Mouse (Mus musculus) myocyte (in vitro differentiated cells): ENCODE measurements at regions not wholly inside any gene's neighbourhood (a gene's known extent, or its start where the extent isn't known, plus 50 kb on each side); places are given as distances from the start of the nearest gene placed in this dataset.

ENCODE experiments used
- H3K27me3 ChIP-seq: one replicate; pipeline ENCODE4 v1.6.1; 2011; ENCODE audit not compliant: control insufficient read depth, insufficient read depth, insufficient read length
- H3K36me3 ChIP-seq: one replicate; pipeline ENCODE4 v1.6.1; 2011; ENCODE audit not compliant: control insufficient read depth, insufficient read depth
- H3K4me2 ChIP-seq: one replicate; pipeline ENCODE4 v1.6.1; 2011; ENCODE audit warnings: low read depth, control low read depth
- H3K4me3 ChIP-seq: one replicate; pipeline ENCODE4 v1.5.1; 2011; ENCODE audit warnings: mild to moderate bottlenecking, control low read depth, moderate library complexity
- H3K79me2 ChIP-seq: one replicate; pipeline ENCODE4 v1.6.1; 2011; ENCODE audit not compliant: control insufficient read depth, insufficient read depth
- H3ac ChIP-seq: one replicate; pipeline ENCODE4 v1.6.1; 2011; ENCODE audit not compliant: control insufficient read depth, insufficient read length
- CEBPB ChIP-seq: IDR thresholded peaks from 2 replicates; pipeline ENCODE4 v1.6.1; 2011; ENCODE audit warnings: mild to moderate bottlenecking, moderate library complexity; ENCODE audit not compliant: poor library complexity, insufficient read depth, severe bottlenecking
- E2F4 ChIP-seq: IDR thresholded peaks from one replicate; pipeline ENCODE4 v1.6.1; 2011; ENCODE audit warnings: mild to moderate bottlenecking, control low read depth, moderate library complexity; ENCODE audit not compliant: insufficient read depth
- MAX ChIP-seq: IDR thresholded peaks from one replicate; pipeline ENCODE4 v1.6.1; 2011; ENCODE audit warnings: low read depth, mild to moderate bottlenecking, control low read depth
- MYOD1 ChIP-seq, 3 experiments: IDR thresholded peaks; one replicate each; pipeline ENCODE4 v1.6.1; 2011; ENCODE audit warnings: control low read depth in 2 of 3, low read depth in 2 of 3, mild to moderate bottlenecking in 2 of 3, moderate library complexity in 1 of 3; ENCODE audit not compliant: insufficient read length in 2 of 3, control insufficient read depth in 1 of 3
- MYOG ChIP-seq, 3 experiments: IDR thresholded peaks; one replicate each; pipeline ENCODE4 v1.6.1; 2011; ENCODE audit warnings: control low read depth in 2 of 3, low read depth in 2 of 3, mild to moderate bottlenecking in 2 of 3; ENCODE audit not compliant: insufficient read length in 2 of 3, control insufficient read depth in 1 of 3, insufficient read depth in 1 of 3
- POLR2A ChIP-seq: IDR thresholded peaks from one replicate; pipeline ENCODE4 v1.6.1; 2011; ENCODE audit warnings: low read depth, mild to moderate bottlenecking, control low read depth, moderate library complexity; ENCODE audit not compliant: insufficient read length
- POLR2AphosphoS2 ChIP-seq: IDR thresholded peaks from one replicate; pipeline ENCODE4 v1.6.1; 2011; ENCODE audit warnings: low read depth, control low read depth; ENCODE audit not compliant: insufficient read length
- REST ChIP-seq: IDR thresholded peaks from one replicate; pipeline ENCODE4 v1.6.1; 2011; ENCODE audit warnings: mild to moderate bottlenecking, control low read depth, moderate library complexity; ENCODE audit not compliant: insufficient read depth, insufficient read length
- SRF ChIP-seq: IDR thresholded peaks from one replicate; pipeline ENCODE4 v1.6.1; 2011; ENCODE audit warnings: low read depth; ENCODE audit not compliant: control insufficient read depth, insufficient read length
- TCF12 ChIP-seq: IDR thresholded peaks from one replicate; pipeline ENCODE4 v1.6.1; 2011; ENCODE audit warnings: mild to moderate bottlenecking, control low read depth; ENCODE audit not compliant: poor library complexity, insufficient read depth, severe bottlenecking
- TCF3 ChIP-seq: IDR thresholded peaks from one replicate; pipeline ENCODE4 v1.6.1; 2011; ENCODE audit warnings: low read depth, control low read depth; ENCODE audit not compliant: insufficient read length
- USF1 ChIP-seq: IDR thresholded peaks from one replicate; pipeline ENCODE4 v1.6.1; 2011; ENCODE audit warnings: low read depth, mild to moderate bottlenecking, control low read depth, moderate library complexity

GRCm38 (mm10) chr1:61146222-61146723, 168.5 kb downstream of the Icos start:
- no peaks in the 10 kb centered on the region for H3K36me3 ChIP-seq
- H3K4me2 ChIP-seq, result no peak overlapping the region
- no peak overlapping the region for H3K4me3 ChIP-seq
- no peaks in the 10 kb centered on the region for H3K79me2 ChIP-seq
- H3K27me3 ChIP-seq, result no peaks in the 10 kb centered on the region
- no peak overlapping the region for H3ac ChIP-seq
- no peak for TF ChIP-seq MYOG (IDR thresholded peaks at IDR 0.05; ENCODE audit: control insufficient read depth in 1 of 3, insufficient read depth in 1 of 3, insufficient read length in 2 of 3, low read depth in 2 of 3)
- TF ChIP-seq REST, result no peak
- TF ChIP-seq USF1, result no peak
- no peak for TF ChIP-seq CEBPB
- TF ChIP-seq MYOD1 (IDR thresholded peaks at IDR 0.05; ENCODE audit: control insufficient read depth in 1 of 3, insufficient read length in 2 of 3, low read depth in 2 of 3), result no peak
- no peak for TF ChIP-seq POLR2A

GRCm38 (mm10) chr1:61151742-61152141, 174.0 kb downstream of the Icos start:
- H3K27me3 ChIP-seq, result peaks cover 7% of the 10 kb centered on the region
- H3K4me3 ChIP-seq, result no peak overlapping the region
- no peaks in the 10 kb centered on the region for H3K79me2 ChIP-seq
- no peak overlapping the region for H3ac ChIP-seq
- no peaks in the 10 kb centered on the region for H3K36me3 ChIP-seq
- TF ChIP-seq SRF, result no peak
- TF ChIP-seq USF1, result no peak
- H3K4me2 ChIP-seq, result no peak overlapping the region

GRCm38 (mm10) chr1:61152157-61152556, 174.4 kb downstream of the Icos start:
- TF ChIP-seq POLR2AphosphoS2 (no peak), POLR2A (no peak)
- Histone ChIP-seq H3K79me2 (no peaks in the 10 kb centered on the region), H3K4me3 (no peak overlapping the region), H3K36me3 (no peaks in the 10 kb centered on the region), H3K27me3 (peaks cover 7% of the 10 kb centered on the region), H3K4me2 (no peak overlapping the region), H3ac (no peak overlapping the region)

GRCm38 (mm10) chr1:61154216-61154615, 176.5 kb downstream of the Icos start:
- TF ChIP-seq CEBPB, result no peak
- no peak for TF ChIP-seq E2F4
- no peak for TF ChIP-seq MYOG (IDR thresholded peaks at IDR 0.05; ENCODE audit: control insufficient read depth in 1 of 3, insufficient read depth in 1 of 3, insufficient read length in 2 of 3, low read depth in 2 of 3)
- H3K36me3 ChIP-seq, result no peaks in the 10 kb centered on the region
- no peak overlapping the region for H3ac ChIP-seq

GRCm38 (mm10) chr1:61157271-61157670, 179.5 kb downstream of the Icos start:
- no peak overlapping the region for H3K4me3 ChIP-seq
- H3K79me2 ChIP-seq, result no peaks in the 10 kb centered on the region

More at GRCm38 (mm10) chr1:61154216-61154615, 176.5 kb downstream of the Icos start:
- Histone ChIP-seq H3K79me2 (no peaks in the 10 kb centered on the region), H3K27me3 (peaks cover 13% of the 10 kb centered on the region), H3K4me3 (no peak overlapping the region), H3K4me2 (no peak overlapping the region)

GRCm38 (mm10) chr1:61160505-61160904, 182.8 kb downstream of the Icos start:
- H3K36me3 ChIP-seq, result no peaks in the 10 kb centered on the region
- H3ac ChIP-seq, result no peak overlapping the region
- no peaks in the 10 kb centered on the region for H3K79me2 ChIP-seq
- H3K4me3 ChIP-seq, result no peak overlapping the region
- H3K4me2 ChIP-seq, result no peak overlapping the region
- TF ChIP-seq USF1 (no peak), TCF12 (no peak), REST (no peak), CEBPB (no peak), MYOD1 (IDR thresholded peaks at IDR 0.05; ENCODE audit: control insufficient read depth in 1 of 3, insufficient read length in 2 of 3, low read depth in 2 of 3) (no peak), TCF3 (no peak), POLR2A (no peak), POLR2AphosphoS2 (no peak), MAX (no peak), SRF (no peak), MYOG (IDR thresholded peaks at IDR 0.05; ENCODE audit: control insufficient read depth in 1 of 3, insufficient read depth in 1 of 3, insufficient read length in 2 of 3, low read depth in 2 of 3) (no peak), E2F4 (no peak)
- peaks cover 6% of the 10 kb centered on the region for H3K27me3 ChIP-seq

More at GRCm38 (mm10) chr1:61157271-61157670, 179.5 kb downstream of the Icos start:
- no peak overlapping the region for H3ac ChIP-seq
- no peak overlapping the region for H3K4me2 ChIP-seq
- H3K36me3 ChIP-seq, result no peaks in the 10 kb centered on the region
- TF ChIP-seq REST, result no peak
- no peak for TF ChIP-seq POLR2A
- TF ChIP-seq MYOD1 (IDR thresholded peaks at IDR 0.05; ENCODE audit: control insufficient read depth in 1 of 3, insufficient read length in 2 of 3, low read depth in 2 of 3), result no peak
- TF ChIP-seq USF1, result no peak
- TF ChIP-seq MAX, result no peak
- TF ChIP-seq TCF12, result no peak
- TF ChIP-seq CEBPB, result no peak
- no peak for TF ChIP-seq SRF
- TF ChIP-seq TCF3, result no peak
- no peak for TF ChIP-seq E2F4
- TF ChIP-seq MYOG (IDR thresholded peaks at IDR 0.05; ENCODE audit: control insufficient read depth in 1 of 3, insufficient read depth in 1 of 3, insufficient read length in 2 of 3, low read depth in 2 of 3), result no peak
- no peak for TF ChIP-seq POLR2AphosphoS2
- H3K27me3 ChIP-seq, result peaks cover 13% of the 10 kb centered on the region
